Mouse (Mus musculus): ENCODE results near the gene Dip2b.
"Not testable (repeated sequence)": the region's sequence is repeated elsewhere in the genome, so short reads cannot be mapped to it uniquely, and the experiment has no call there.

Gene Dip2b

GRCm38 (mm10) chr15:100245951-100246350 is 207.5 kb downstream of the Dip2b start:
- no peak for ATAC-seq (ENCODE audit: insufficient number of reproducible peaks, low FRiP score, low TSS enrichment)

DNA sequence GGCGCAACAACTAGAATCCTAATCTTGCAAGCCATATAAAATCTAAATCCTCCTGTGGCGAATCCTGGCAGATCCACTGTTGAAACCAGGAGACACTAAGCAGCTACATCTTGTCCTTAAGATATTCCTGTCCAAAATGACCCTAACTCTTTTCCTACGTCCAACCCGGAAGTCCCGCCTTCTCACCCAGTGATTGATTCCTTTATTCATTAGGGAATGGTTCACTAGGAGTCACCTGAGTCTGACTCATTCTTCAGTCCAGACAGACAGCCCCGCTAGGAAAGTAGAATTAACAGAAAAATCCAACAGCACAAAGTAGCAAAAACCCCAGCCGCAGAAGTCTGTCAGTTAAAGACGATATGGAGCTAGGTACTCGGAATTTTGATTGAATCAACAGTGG is 208.8 kb downstream of the Dip2b start:
- ATAC-seq (ENCODE audit: insufficient number of reproducible peaks, low FRiP score, low TSS enrichment): no peak

DNA sequence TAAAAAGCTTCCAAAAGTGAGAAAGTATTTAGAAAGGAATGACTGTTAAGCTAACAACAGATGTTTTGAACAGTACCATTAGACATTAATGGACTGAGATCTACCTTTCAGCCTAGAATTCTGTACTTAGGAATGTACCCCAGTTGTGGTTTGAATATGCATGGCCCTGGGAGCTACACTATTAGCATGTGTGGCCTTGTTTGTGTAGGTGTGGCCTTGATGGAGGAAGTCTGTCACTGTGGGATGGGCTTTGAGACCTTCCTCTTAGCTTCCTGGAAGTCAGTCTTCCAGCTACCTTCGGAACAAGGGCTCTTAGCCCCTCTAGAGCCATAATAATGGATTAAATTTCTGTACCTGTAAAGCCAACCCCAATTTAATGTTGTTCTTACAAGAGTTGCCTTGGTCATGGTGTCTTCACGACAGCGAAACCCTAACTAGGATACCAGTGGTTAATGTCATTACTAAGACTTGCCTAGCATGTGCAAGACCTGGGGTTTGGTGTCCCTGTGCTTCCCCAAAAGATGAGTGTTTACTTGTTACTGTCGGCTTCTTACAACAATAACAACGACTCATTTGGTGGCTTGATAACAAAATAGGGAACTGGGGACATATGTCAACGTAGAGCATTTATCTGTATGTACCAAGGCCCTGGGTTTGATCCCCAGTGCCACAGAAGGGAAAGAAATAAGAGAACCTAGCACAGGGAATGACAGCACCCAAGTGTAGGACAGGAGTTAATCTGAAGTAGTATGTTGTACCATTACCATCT is 210.4 kb downstream of the Dip2b start:
- no peak for ATAC-seq (ENCODE audit: insufficient number of reproducible peaks, low FRiP score, low TSS enrichment)

GRCm38 (mm10) chr15:100251153-100251780 is 212.8 kb downstream of the Dip2b start:
- no peak for ATAC-seq (ENCODE audit: insufficient number of reproducible peaks, low FRiP score, low TSS enrichment)

DNA sequence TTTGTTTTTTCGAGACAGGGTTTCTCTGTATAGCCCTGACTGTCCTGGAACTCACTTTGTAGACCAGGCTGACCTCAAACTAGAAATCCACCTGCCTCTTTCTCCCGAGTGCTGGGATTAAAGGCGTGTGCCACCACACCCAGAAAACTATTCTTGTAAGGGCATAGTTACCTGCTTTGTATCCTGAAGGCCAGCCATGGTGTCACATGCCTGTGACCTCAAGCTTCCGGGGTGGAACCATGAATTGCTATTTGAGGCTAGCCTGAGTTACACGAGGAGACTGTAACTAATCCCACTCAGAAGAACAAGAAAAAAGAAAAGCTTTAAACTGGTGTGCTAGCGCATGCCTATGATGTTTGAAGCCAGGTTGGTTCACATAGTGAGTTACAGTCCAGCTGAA is 217.9 kb downstream of the Dip2b start:
- ATAC-seq (ENCODE audit: insufficient number of reproducible peaks, low FRiP score, low TSS enrichment): no peak

GRCm38 (mm10) chr15:100257305-100257704 is 218.8 kb downstream of the Dip2b start:
- ATAC-seq (ENCODE audit: insufficient number of reproducible peaks, low FRiP score, low TSS enrichment): no peak

GRCm38 (mm10) chr15:100258646-100259425 is 220.4 kb downstream of the Dip2b start:
- ATAC-seq (ENCODE audit: insufficient number of reproducible peaks, low FRiP score, low TSS enrichment): no peak

DNA sequence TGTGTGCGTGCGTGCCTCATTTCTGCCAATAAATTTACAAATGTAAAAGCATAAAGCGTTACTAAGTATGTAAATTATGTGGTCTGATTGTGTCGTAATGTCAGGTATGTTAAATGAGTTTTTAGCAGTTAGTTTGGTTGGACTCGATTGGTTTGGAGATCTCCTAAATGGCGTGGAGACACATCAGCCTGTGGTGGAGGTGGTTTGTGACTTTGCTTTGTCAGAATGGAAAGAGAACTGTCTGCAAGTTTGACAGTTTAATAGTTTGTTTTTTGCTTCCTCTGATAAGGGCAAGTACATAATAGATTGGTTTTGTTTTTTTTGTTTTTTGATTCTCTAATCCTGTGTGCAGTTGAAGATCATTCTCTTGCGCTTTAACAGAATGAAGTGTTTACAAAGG is 221.9 kb downstream of the Dip2b start:
- ATAC-seq (ENCODE audit: insufficient number of reproducible peaks, low FRiP score, low TSS enrichment): not testable (repeated sequence)

DNA sequence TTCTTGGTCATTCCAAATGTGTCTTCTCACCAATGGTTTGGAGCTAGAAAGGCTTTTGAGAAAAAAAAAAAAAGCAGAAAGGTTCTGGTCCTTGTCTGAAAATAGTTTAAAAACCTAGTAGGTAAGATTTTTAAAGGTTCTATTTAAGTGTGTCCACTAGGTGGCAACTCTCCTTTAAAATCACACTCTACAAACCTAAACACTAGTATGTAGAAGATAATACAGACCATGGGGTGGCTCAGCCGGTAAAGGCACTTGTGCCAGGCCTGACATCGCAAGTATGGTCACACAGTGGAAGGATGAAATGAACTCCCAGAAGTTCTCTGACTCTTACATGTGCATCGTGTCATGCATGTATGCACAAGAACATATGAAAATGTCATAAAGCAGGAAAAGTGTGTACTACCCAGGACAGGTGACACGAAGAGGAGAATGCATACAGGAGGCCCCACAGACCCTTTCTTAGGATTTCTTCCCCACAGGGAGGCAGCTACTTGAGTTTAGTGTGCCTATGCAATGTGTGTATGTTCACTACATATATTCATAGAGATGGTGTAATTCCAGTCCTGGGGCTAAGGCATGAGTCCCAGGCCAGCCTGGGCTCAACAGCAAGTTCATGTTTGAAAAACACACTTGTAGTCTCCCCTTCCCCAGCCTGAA is 224.9 kb downstream of the Dip2b start:
- ATAC-seq (ENCODE audit: insufficient number of reproducible peaks, low FRiP score, low TSS enrichment): no peak

- no peak for ATAC-seq (ENCODE audit: insufficient number of reproducible peaks, low FRiP score, low TSS enrichment)
Measured at GRCm38 (mm10) chr15:100265586-100266325, 227.3 kb downstream of the Dip2b start.

DNA sequence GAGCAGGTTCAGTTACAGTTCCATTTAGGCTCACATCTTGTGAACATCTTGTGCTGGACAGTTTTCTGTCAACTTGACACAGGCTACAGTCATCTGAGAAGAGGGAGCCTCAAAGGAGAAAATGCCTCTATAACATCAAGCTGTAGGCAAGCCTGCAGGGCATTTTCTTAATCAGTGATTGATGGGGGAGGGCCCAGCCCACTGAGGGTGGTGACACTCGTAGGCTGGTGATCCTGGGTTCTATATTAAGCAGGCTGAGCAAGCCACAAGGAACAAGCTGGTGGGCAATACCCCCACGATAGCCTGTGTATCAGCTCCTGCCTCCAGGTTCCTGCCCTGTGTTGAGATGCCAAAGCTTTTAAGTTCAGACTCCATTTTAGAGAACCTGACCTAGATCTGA is 230.5 kb downstream of the Dip2b start:
- ATAC-seq (ENCODE audit: insufficient number of reproducible peaks, low FRiP score, low TSS enrichment): no peak
